Mouse (Mus musculus) stomach, embryonic 15.5 days (tissue): ENCODE measurements around the gene Prdx6b. TPM values are rescaled to one million over a fixed set of nuclear protein-coding genes. Genes with fewer than 3 reads are reported as not detected.

Experiments used
- ATAC-seq: fragments of 200-750 bp; cut with Nextera tagmentation; 2 replicates; pipeline ENCODE4 v1.8.0; 2017; ENCODE audit warnings: low read depth, moderate number of reproducible peaks, moderate TSS enrichment; ENCODE audit not compliant: insufficient read depth, low FRiP score
- H3K27ac ChIP-seq: fragments of 300-500 bp; sonication (generic); 2 replicates; pipeline ENCODE4 v1.5.1; 2015; ENCODE audit warnings: mild to moderate bottlenecking, inconsistent platforms
- H3K27me3 ChIP-seq: fragments of 300-500 bp; sonication (generic); replicated peaks from 2 replicates; pipeline ENCODE4 v1.6.1; 2015; ENCODE audit warnings: inconsistent platforms
- H3K36me3 ChIP-seq: fragments of 300-500 bp; sonication (generic); 2 replicates; pipeline ENCODE4 v1.6.1; 2015; ENCODE audit warnings: inconsistent platforms
- H3K4me1 ChIP-seq: fragments of 300-500 bp; sonication (generic); 2 replicates; pipeline ENCODE4 v1.6.1; 2015; ENCODE audit warnings: inconsistent platforms
- H3K4me2 ChIP-seq: fragments of 300-500 bp; sonication (generic); 2 replicates; pipeline ENCODE4 v1.6.1; 2015; ENCODE audit warnings: mild to moderate bottlenecking, inconsistent platforms
- H3K4me3 ChIP-seq: fragments of 300-500 bp; sonication (generic); replicated peaks from 2 replicates; pipeline ENCODE4 v1.5.1; 2015; ENCODE audit warnings: inconsistent platforms
- H3K9ac ChIP-seq: fragments of 300-500 bp; sonication (generic); 2 replicates; pipeline ENCODE4 v1.6.1; 2015; ENCODE audit warnings: inconsistent platforms
- H3K9me3 ChIP-seq: fragments of 300-500 bp; sonication (generic); 2 replicates; pipeline ENCODE4 v1.6.1; 2016; ENCODE audit warnings: inconsistent platforms
- WGBS: fragments of 180-500 bp; shearing (Covaris S2); methylation state at CpG from one replicate; pipeline ENCODE4 v1.1.7; 2015; 5-methylcytosine and 5-hydroxymethylcytosine counted together
- polyA plus RNA-seq: library from polyadenylated mRNA; unstranded; fragments of >200 nt; fragmentation: Nextera tagmentation; extraction: Ambion mirVana; gene quantifications from 2 replicates; pipeline ENCODE4 v1.2.1, GENCODE M21; 2015

Gene Prdx6b
- polyA plus RNA-seq, 1 experiment from 2014 or later: 0.10 TPM

DNA sequence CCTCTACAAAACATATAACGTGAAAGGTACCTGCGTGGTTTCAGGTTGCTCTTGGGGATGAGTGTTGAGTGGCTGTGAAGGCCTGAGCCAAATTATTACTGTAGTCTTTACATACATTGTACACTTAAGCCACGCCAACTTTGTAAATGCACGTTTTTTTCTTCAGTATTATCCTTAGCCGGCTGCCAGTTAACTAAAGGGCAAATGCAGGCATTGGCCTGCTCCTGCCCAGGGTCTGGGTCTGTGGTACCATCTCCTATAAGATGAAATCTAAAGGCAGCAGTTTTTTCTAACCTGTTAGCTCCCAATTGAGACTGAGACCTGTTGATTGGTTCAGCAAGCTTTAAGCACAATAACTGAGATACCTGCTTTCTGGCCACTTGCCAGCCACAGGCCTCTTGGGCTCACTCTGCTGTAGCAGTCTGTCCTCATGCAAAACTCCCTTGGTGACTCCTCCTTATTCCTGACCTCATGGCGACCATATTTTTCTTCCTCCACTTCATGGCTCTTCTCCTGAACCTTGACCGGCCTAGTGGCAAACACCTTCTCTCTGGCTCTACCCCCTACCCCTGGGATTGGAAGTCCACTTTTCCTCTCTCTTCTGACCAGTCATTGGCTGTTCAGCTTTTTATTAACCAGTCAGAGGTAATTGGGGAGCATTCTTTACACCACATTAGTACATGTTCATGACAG lies 36.8 kb downstream of the Prdx6b start:
- peaks cover 11% of the 10 kb centered on the region for H3K36me3 ChIP-seq
- H3K9me3 ChIP-seq: no peaks in the 10 kb centered on the region
- H3K27me3 ChIP-seq: no peaks in the 10 kb centered on the region
- H3K4me1 ChIP-seq: no peaks in the 10 kb centered on the region
- no peak for ATAC-seq
- no peak overlapping the region for H3K9ac ChIP-seq
- WGBS: 90% methylated on average over 7 of the region's 7 CpGs
- H3K4me2 ChIP-seq: no peak overlapping the region
- H3K4me3 ChIP-seq: no peak overlapping the region
- no peak overlapping the region for H3K27ac ChIP-seq

DNA sequence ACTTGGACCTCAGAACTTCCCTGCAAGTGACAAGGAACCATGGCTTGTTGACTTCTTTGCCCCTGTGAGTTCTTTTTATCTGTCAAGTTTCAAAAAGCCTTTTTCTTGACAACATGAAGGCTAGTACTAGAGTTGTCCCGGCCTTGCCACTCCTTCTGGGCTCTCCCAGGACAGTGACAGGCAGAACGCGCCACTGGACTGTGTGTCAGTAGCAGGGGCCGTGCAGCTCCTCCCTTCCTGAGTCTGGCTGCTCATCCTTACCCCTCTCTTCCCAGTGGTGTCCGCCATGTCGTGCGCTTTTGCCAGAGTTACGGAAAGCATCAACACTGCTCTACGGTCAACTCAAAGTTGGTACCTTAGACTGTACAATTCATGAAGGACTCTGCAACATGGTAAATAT lies 48.3 kb downstream of the Prdx6b start:
- H3K27me3 ChIP-seq: no peaks in the 10 kb centered on the region
- 95% methylated on average over 9 of the region's 9 CpGs for WGBS
- no peak overlapping the region for H3K4me3 ChIP-seq
- ATAC-seq: no peak
- H3K27ac ChIP-seq: no peak overlapping the region
- H3K9ac ChIP-seq: no peak overlapping the region
- H3K36me3 ChIP-seq: peaks cover 44% of the 10 kb centered on the region
- H3K9me3 ChIP-seq: no peaks in the 10 kb centered on the region
- H3K4me1 ChIP-seq: no peaks in the 10 kb centered on the region
- no peak overlapping the region for H3K4me2 ChIP-seq

Other genes with a start within 250 kb of the Prdx6b start
- 40.8 and 43.8 TPM in 2 replicates for gene Pde1a, start 163.0 kb upstream of the Prdx6b start, polyA plus RNA-seq
- gene Dnajc10, start 23.0 kb downstream of the Prdx6b start, polyA plus RNA-seq: 66.9 and 77.2 TPM in 2 replicates
- 4.7 and 5.0 TPM in 2 replicates for gene Frzb, start 155.2 kb downstream of the Prdx6b start, polyA plus RNA-seq